Mouse (Mus musculus): ENCODE results near the gene Zdhhc18.

- TF ChIP-seq GATA1 (IDR thresholded peaks at IDR 0.05; ENCODE audit: borderline replicate concordance, low read length) (no peak), FLI1 (IDR thresholded peaks at IDR 0.05; ENCODE audit: low read length) (no peak)
These were observed 18.6 kb upstream of the Zdhhc18 start for GRCm38 (mm10) chr4:133668537-133668936.
